Mouse (Mus musculus): Measurements from ENCODE around the gene B3gnt3. TPM values are rescaled to one million over a fixed set of nuclear protein-coding genes. Genes with fewer than 3 reads are reported as not detected.
"Not testable (repeated sequence)": the region's sequence is repeated elsewhere in the genome, so short reads cannot be mapped to it uniquely, and the experiment has no call there.

Gene B3gnt3
- 0.36 and 0.72 TPM in 2 replicates for polyA plus RNA-seq (2016; fragmentation: Nextera tagmentation; extraction: Ambion mirVana)

DNA sequence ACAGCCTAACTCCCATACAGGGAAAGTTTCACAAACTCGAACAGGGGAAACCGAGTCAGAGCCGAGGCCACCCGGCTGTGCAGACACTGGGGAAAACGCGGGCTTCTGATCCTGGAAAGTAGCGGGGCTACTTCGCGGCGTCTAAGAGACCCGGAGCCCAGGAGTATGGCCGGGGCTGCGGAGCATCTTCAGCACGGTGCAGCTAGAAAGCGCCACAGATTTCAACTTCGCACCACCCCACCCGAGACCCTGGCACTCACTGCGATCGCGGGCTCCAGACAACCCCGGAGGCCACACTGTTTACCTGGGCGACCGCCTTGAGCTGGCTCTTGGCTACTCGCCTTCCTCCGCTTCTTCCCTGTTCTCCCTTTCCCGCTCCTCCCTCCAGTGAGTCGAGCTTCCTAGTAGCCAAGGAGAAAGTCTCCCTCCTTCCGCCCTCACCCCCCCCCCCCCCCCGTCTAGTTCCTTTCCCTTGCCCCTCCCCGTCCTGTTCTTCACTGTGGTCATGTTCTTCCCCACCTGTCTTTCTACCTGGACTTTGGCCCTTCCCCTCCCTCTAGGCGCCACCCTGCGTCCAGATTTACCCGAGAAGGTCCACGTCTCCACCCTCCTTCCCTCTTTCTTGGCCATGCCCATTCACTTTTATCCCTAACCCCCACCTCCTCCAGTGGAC, at the start of gene B3gnt3:
TSS of gene B3gnt3 (minus strand) at position 376 of the 673 bp plus-strand sequence.
- WGBS, result 15% methylated on average over 30 of the region's 34 CpGs
- no peaks in the 10 kb centered on the region for H3K36me3 ChIP-seq (replicated peaks)
- H3K4me1 ChIP-seq, result 0 out of 2 replicates have a peak, but pooled peaks cover 4% of the 10 kb centered on the region
- peaks cover 88% of the 10 kb centered on the region for H3K27me3 ChIP-seq
- H3K27ac ChIP-seq, result no peak within 1 kb of the TSS
- ATAC-seq (ENCODE audit: low FRiP score), result no peak
- no peak within 1 kb of the TSS for H3K4me2 ChIP-seq
- H3K9me3 ChIP-seq, result no peaks in the 10 kb centered on the region
- H3K4me3 ChIP-seq (replicated peaks), result 0 out of 2 replicates have a peak within 1 kb of the TSS, but pooled peaks have one; percentile 3
- no peak within 1 kb of the TSS for H3K9ac ChIP-seq

DNA sequence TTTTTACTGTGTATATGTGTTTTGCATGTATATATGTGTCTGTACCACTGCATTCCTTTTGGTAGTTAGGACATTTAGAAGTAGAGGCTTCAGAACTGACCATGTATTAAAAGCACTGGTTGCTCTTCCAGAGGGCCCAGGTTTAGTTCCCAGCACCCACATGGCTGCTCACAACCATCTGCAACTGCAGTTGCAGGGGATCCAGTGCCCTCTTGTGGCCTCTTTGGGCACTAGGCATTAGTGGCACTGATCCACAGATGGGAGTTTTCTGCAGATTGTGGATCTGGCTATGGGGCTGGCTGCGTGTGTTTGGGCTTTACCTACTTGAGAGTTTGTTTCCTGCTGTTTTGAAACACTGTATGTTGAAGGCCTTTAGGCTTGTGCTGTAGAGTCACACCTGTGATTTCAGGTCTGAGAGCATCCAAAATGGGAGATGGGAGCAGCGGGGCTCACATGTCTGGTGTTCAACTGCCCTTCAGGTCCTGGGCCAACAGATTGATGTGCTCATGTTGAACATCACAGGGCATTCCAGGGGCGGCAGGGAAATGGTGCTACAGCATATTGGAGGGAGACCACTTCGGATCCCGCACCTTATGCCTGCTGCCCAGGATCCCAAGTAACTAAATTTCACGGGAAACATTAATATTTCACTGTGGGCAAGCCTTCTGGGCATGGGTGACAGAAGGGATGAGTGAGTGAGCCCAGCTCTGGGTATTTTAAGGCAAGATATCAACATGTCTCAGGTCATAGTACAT, 47.9 kb upstream of the B3gnt3 start:
- not testable (repeated sequence) for H3K9me3 ChIP-seq; H3K27me3 ChIP-seq; ATAC-seq (ENCODE audit: low FRiP score); H3K27ac ChIP-seq; H3K36me3 ChIP-seq (replicated peaks); H3K4me1 ChIP-seq; H3K9ac ChIP-seq; H3K4me3 ChIP-seq (replicated peaks); H3K4me2 ChIP-seq
- 84% methylated on average over 6 of the region's 6 CpGs for WGBS

DNA sequence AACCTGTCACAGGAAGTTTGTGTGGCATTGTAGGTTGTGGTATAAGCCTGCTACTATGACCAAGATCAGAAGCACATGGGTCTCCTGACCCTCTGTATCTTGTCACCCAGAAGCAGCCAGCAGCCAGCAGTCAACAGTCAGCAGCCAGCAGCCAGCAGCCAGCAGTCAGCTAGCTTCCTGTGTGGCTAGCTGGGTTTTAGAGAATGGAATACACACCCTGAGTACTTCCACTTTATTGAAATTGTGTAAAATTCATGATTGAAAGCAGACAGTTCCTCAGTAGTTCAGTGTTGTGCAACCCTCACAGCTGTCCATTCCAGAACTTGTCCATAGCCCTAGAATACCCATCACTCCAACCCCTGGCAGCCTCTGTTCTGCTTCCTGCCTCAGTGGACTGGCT, 45.5 kb upstream of the B3gnt3 start:
- H3K4me3 ChIP-seq (replicated peaks); H3K27ac ChIP-seq; H3K4me2 ChIP-seq; H3K9ac ChIP-seq; ATAC-seq (ENCODE audit: low FRiP score); H3K36me3 ChIP-seq (replicated peaks); H3K4me1 ChIP-seq; H3K9me3 ChIP-seq; H3K27me3 ChIP-seq: not testable (repeated sequence)

DNA sequence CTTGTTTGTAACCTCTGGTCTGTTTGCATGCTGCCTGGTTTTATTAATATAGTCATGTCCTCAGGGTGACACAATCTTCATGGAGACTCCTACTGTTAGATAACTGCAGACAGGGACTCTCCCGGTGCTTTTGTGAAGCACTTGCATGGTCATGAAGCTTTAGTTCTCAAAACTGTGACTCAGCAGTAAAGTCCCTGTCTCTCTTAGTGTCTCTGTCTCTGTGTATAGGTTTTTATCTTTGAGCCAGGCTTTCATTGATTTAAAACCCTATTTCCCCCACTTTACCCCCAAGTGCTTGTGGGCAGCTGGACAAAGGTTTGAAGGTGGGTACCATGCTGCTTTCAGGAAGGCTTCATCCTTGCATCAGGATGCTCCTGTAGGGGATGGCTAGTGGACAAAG, 43.7 kb upstream of the B3gnt3 start:
- no peak overlapping the region for H3K9ac ChIP-seq
- H3K36me3 ChIP-seq (replicated peaks), result no peaks in the 10 kb centered on the region
- no peak overlapping the region for H3K4me2 ChIP-seq
- H3K4me3 ChIP-seq (replicated peaks), result no peak overlapping the region
- peaks cover 5% of the 10 kb centered on the region; the same call in 1 of the 2 replicates for H3K9me3 ChIP-seq
- 76% methylated on average over 1 of the region's 1 CpGs for WGBS
- H3K4me1 ChIP-seq, result peaks cover 9% of the 10 kb centered on the region
- ATAC-seq (ENCODE audit: low FRiP score), result no peak
- no peak overlapping the region for H3K27ac ChIP-seq
- peaks cover 8% of the 10 kb centered on the region; the same call in 1 of the 2 replicates for H3K27me3 ChIP-seq

DNA sequence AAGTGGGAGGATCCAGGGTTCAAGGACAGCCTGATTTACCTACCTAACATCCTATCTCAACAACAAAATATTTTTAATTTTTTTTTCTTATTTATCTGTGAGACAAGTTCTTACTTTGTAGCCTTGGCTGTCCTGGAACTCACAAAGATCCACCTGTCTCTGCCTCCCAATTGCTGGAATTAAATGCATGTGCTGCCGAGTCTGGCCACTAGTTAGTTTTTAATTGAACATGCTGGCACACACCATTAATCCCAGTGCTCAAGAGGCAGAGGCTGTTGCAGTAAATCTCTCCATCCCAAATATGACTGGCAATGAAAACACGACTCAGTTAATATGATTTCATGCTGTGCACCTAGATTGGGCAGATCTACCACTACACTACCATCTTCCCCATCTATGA, 41.2 kb upstream of the B3gnt3 start:
- H3K4me2 ChIP-seq, result no peak overlapping the region
- H3K4me1 ChIP-seq, result peaks cover 9% of the 10 kb centered on the region
- H3K9me3 ChIP-seq, result no peaks in the 10 kb centered on the region
- H3K4me3 ChIP-seq (replicated peaks), result no peak overlapping the region
- ATAC-seq (ENCODE audit: low FRiP score), result no peak
- WGBS, result 71% methylated on average over 2 of the region's 2 CpGs
- no peak overlapping the region for H3K9ac ChIP-seq
- no peaks in the 10 kb centered on the region for H3K36me3 ChIP-seq (replicated peaks)
- peaks cover 8% of the 10 kb centered on the region; the same call in 1 of the 2 replicates for H3K27me3 ChIP-seq
- no peak overlapping the region for H3K27ac ChIP-seq

DNA sequence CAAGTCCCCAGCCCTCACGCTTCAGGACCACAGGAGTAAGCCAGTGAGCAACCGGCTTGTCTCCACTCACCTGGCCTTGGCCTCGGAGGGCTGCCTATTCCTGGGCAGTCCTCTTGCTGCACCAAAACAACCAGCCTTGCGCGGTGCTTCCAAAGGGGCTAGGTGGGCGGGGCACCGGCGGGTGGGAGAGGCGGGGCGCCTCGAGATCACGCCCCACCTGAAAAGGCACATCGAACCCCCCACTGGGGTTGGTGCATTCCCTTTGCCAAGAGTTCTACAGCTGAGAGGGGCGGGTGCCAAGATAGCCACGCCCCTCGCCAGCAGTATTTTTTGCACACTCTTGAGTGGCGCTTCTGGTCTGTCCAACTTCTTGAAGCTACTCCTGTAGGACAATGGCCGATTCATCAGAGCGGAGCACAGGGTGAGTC, 40.1 kb upstream of the B3gnt3 start:
- ATAC-seq (ENCODE audit: low FRiP score), result peak; percentile 71
- Histone ChIP-seq H3K36me3 (replicated peaks) (no peaks in the 10 kb centered on the region), H3K4me3 (replicated peaks) (peak overlapping the region; percentile 16), H3K4me1 (peaks cover 9% of the 10 kb centered on the region), H3K27ac (no peak overlapping the region), H3K9ac (no peak overlapping the region), H3K27me3 (peaks cover 8% of the 10 kb centered on the region; the same call in 1 of the 2 replicates), H3K9me3 (no peaks in the 10 kb centered on the region), H3K4me2 (peak overlapping the region; percentile 47)
- 3% methylated on average over 19 of the region's 19 CpGs for WGBS

DNA sequence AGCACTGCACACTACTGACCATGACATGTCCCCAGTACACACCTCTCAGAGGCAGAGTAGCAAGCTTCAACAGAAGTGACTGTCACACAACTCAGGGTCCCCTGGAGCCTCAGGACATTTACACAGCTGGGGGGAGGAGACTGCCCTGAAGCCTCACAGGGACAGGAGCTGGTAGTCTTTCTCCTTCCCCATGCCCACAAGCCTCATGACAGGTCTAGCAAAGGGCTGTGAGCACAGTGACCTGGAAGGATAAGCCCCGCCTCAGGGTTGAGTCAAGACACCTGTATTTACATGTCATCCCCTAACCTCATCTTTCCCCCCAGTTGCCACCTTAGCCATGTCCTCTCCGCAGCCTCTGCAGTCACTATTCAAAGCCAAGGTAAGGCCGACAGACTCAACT, 39.6 kb upstream of the B3gnt3 start:
- WGBS, result 23% methylated on average over 3 of the region's 3 CpGs
- peaks cover 9% of the 10 kb centered on the region for H3K4me1 ChIP-seq
- no peak for ATAC-seq (ENCODE audit: low FRiP score)
- H3K4me3 ChIP-seq (replicated peaks), result peak overlapping the region; percentile 16; the same call in 1 of the 2 replicates
- peak overlapping the region; percentile 47 for H3K4me2 ChIP-seq
- H3K9me3 ChIP-seq, result no peaks in the 10 kb centered on the region
- H3K27ac ChIP-seq, result no peak overlapping the region
- H3K27me3 ChIP-seq, result peaks cover 8% of the 10 kb centered on the region; the same call in 1 of the 2 replicates
- H3K9ac ChIP-seq, result no peak overlapping the region
- no peaks in the 10 kb centered on the region for H3K36me3 ChIP-seq (replicated peaks)

DNA sequence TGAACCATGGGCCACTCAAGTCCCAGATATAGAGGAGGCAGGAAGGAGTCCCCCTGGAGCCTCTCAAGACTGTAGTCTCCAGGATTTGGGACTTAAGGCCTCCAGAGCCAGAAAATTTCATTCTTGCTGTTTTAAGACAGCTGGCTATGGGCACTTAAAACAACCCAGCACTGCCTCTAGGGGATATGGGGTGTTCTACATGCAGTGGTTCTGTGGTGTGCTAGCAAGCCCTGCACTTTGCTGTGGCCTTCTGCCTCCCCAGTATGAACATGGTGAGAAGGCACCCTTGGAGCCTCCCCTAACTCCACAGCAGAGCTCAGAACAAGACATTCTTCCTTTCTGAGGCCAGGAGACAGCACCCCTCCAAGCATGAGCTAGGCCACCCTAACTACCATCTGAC, 36.7 kb upstream of the B3gnt3 start:
- H3K4me2 ChIP-seq; H3K27ac ChIP-seq; H3K36me3 ChIP-seq (replicated peaks); H3K27me3 ChIP-seq; H3K9ac ChIP-seq; ATAC-seq (ENCODE audit: low FRiP score); H3K4me1 ChIP-seq; H3K4me3 ChIP-seq (replicated peaks); H3K9me3 ChIP-seq: not testable (repeated sequence)

DNA sequence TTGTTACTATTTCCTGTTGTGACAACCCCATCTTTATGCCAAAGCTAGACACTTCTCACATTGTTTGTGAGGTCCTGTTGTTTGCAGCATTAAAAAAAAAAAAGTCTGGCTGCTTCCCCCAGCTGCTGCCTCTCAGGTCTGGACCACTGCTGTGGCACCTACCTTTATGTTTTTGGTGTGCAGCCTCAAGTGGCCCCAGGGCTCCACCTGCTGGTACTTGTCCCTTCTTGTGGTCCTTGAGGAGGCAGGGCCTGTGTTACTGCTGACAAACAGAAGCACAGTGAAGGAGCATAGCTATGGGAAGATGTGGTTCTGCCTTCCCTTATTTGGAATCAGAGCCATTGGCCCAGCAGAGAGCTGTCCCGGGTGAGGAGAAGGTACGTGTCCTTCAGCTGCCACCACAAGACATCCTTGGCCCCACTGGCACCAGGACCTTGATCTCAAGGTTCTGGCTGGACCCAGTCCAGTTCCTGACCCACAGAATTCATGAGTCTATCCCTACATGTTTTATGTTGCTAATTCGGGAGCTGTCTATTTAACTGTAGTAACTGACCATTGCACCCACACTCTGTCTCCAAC, 30.2 kb upstream of the B3gnt3 start:
- H3K27me3 ChIP-seq, result peaks cover 21% of the 10 kb centered on the region
- no peaks in the 10 kb centered on the region for H3K9me3 ChIP-seq
- H3K4me1 ChIP-seq, result peaks cover 11% of the 10 kb centered on the region
- H3K4me2 ChIP-seq, result no peak overlapping the region
- H3K9ac ChIP-seq, result no peak overlapping the region
- H3K27ac ChIP-seq, result no peak overlapping the region
- no peaks in the 10 kb centered on the region for H3K36me3 ChIP-seq (replicated peaks)
- no peak for ATAC-seq (ENCODE audit: low FRiP score)
- 46% methylated on average over 3 of the region's 3 CpGs for WGBS
- no peak overlapping the region for H3K4me3 ChIP-seq (replicated peaks)

DNA sequence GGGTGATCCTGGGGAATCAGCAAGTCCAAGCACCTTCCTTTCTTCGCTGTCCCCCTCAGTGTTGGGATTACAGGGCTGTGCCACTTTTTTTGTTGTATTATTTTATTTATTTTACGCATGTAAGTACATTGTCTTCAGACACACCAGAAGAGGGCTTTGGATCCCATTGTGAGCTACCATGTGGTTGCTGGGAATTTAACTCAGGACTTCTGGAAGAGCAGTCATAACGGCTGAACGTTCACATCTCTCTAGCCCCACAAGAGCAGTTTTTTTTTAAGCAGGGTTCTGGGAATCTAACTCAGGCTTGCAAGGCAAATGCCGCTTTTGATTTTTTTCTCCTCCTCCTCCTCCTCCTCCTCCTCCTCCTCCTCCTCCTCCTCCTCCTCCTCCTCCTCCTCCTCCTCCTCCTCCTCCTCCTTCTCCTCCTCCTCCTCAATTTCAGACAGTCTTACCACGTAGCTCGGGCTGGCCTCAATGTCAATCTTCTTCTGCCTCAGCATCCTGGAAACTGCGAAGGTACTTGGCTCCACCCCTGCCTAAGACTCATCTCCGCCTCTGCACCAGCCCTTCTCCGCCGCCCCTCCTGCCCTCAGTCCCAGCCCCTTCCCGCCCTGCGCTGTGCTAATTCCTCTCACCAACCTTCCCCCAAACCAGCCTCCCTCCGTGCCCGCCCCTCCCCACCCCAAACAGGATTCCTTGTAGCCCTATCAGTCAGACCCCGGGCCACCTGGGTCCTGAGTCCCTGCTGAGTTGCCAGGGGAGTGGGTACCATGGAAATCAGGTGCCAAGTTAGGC, 27.4 kb upstream of the B3gnt3 start:
- 0 out of 2 replicates have a peak, but pooled peaks have one; percentile 9 for ATAC-seq (ENCODE audit: low FRiP score)
- Histone ChIP-seq H3K9ac (peak overlapping the region; percentile 59), H3K27ac (peak overlapping the region; percentile 68; the same call in 1 of the 2 replicates)

DNA sequence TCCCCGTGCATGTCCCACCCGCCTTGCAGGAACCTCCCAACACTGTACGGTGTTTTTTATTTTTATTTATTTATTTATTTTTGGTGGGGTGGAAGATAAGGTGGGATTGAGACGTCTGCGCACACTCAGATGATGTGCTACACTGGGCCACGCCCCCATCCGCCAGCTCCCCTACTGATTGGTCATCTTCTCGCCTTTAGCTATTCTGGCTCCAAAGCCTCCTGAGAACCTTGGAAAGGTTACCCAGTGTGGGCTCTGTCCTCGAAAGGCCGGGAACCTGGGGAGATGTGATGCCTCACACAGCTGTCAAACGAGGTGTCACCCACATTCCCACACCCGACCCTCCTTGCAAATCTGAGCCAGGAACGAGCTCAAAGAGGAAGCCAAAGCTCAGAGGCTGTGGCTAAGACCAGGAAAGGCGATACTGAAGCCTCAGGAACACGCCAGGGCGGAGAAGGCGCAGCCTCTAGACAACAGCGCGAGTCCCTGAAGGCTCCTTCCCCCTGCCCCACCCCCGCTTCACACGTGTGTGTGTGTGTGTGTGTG, 26.7 kb upstream of the B3gnt3 start:
- H3K9ac ChIP-seq, result peak overlapping the region; percentile 59
- H3K27me3 ChIP-seq, result peaks cover 35% of the 10 kb centered on the region
- H3K4me2 ChIP-seq, result peak overlapping the region; percentile 54
- no peaks in the 10 kb centered on the region for H3K36me3 ChIP-seq (replicated peaks)
- H3K27ac ChIP-seq, result peak overlapping the region; percentile 68; the same call in 1 of the 2 replicates
- no peaks in the 10 kb centered on the region for H3K9me3 ChIP-seq
- peak overlapping the region; percentile 30 for H3K4me3 ChIP-seq (replicated peaks)
- peaks cover 32% of the 10 kb centered on the region for H3K4me1 ChIP-seq
- WGBS, result 7% methylated on average over 20 of the region's 21 CpGs
- ATAC-seq (ENCODE audit: low FRiP score), result peak; percentile 50

More for the DNA sequence above, 27.4 kb upstream of the B3gnt3 start:
- Histone ChIP-seq H3K9me3 (no peaks in the 10 kb centered on the region), H3K36me3 (replicated peaks) (no peaks in the 10 kb centered on the region), H3K4me1 (peaks cover 28% of the 10 kb centered on the region), H3K4me3 (replicated peaks) (peak overlapping the region; percentile 30), H3K27me3 (peaks cover 35% of the 10 kb centered on the region), H3K4me2 (peak overlapping the region; percentile 54)
- 3% methylated on average over 16 of the region's 16 CpGs for WGBS
